Mouse (Mus musculus) midbrain, embryonic 14.5 days (tissue): ENCODE data around the gene Ggcx. TPM values are rescaled to one million over a fixed set of nuclear protein-coding genes. Genes with fewer than 3 reads are reported as not detected.

Experiments
- polyA plus RNA-seq: library from polyadenylated mRNA; unstranded; fragments of >200 nt; fragmentation: Nextera tagmentation; extraction: Ambion mirVana; gene quantifications from 2 replicates; pipeline ENCODE4 v1.2.1, GENCODE M21; 2014

The Ggcx gene
- polyA plus RNA-seq, 1 experiment from 2014 or later: 8.0 TPM

Other genes with a start within 250 kb of the Ggcx start
- gene Atoh8, start 178.7 kb upstream of the Ggcx start, polyA plus RNA-seq: 1.8 and 2.4 TPM in 2 replicates
- gene Sftpb, start 109.7 kb upstream of the Ggcx start, polyA plus RNA-seq: not detected in 2 replicates
- gene Usp39, start 69.1 kb upstream of the Ggcx start, polyA plus RNA-seq: 47.8 and 60.6 TPM in 2 replicates
- gene 0610030E20Rik, start 67.0 kb upstream of the Ggcx start, polyA plus RNA-seq: 14.6 and 16.0 TPM in 2 replicates
- gene Tmem150a, start 58.9 kb upstream of the Ggcx start, polyA plus RNA-seq: 9.8 and 17.1 TPM in 2 replicates
- gene Rnf181, start 47.4 kb upstream of the Ggcx start, polyA plus RNA-seq: 116 and 122 TPM in 2 replicates
- 3.2 and 15.2 TPM in 2 replicates for gene Vamp5, start 33.8 kb upstream of the Ggcx start, polyA plus RNA-seq
- 7.2 and 16.9 TPM in 2 replicates for gene Vamp8, start 23.6 kb upstream of the Ggcx start, polyA plus RNA-seq
- 318 and 413 TPM in 2 replicates for gene Mat2a, start 25.2 kb downstream of the Ggcx start, polyA plus RNA-seq
- gene Sh2d6, start 107.4 kb downstream of the Ggcx start, polyA plus RNA-seq: 0.98 and 1.1 TPM in 2 replicates
- 3.3 and 8.6 TPM in 2 replicates for gene Capg, start 130.1 kb downstream of the Ggcx start, polyA plus RNA-seq
- 13.5 and 19.8 TPM in 2 replicates for gene Elmod3, start 184.1 kb downstream of the Ggcx start, polyA plus RNA-seq
- gene Retsat, start 184.2 kb downstream of the Ggcx start, polyA plus RNA-seq: 4.2 and 5.1 TPM in 2 replicates
- 31.6 and 47.1 TPM in 2 replicates for gene Tgoln1, start 202.7 kb downstream of the Ggcx start, polyA plus RNA-seq